Mouse (Mus musculus) cerebellum, postnatal 36 days (tissue): ENCODE results near the gene St6galnac3.
"Not testable (repeated sequence)": the region's sequence is repeated elsewhere in the genome, so short reads cannot be mapped to it uniquely, and the experiment has no call there.

ENCODE experiments used
- DNase-seq, 2 experiments: peaks; one replicate each; pipeline ENCODE4 v3.0.0; 2021 to 2022; ENCODE audit warnings: mixed read lengths in 2 of 2

St6galnac3 gene

DNA sequence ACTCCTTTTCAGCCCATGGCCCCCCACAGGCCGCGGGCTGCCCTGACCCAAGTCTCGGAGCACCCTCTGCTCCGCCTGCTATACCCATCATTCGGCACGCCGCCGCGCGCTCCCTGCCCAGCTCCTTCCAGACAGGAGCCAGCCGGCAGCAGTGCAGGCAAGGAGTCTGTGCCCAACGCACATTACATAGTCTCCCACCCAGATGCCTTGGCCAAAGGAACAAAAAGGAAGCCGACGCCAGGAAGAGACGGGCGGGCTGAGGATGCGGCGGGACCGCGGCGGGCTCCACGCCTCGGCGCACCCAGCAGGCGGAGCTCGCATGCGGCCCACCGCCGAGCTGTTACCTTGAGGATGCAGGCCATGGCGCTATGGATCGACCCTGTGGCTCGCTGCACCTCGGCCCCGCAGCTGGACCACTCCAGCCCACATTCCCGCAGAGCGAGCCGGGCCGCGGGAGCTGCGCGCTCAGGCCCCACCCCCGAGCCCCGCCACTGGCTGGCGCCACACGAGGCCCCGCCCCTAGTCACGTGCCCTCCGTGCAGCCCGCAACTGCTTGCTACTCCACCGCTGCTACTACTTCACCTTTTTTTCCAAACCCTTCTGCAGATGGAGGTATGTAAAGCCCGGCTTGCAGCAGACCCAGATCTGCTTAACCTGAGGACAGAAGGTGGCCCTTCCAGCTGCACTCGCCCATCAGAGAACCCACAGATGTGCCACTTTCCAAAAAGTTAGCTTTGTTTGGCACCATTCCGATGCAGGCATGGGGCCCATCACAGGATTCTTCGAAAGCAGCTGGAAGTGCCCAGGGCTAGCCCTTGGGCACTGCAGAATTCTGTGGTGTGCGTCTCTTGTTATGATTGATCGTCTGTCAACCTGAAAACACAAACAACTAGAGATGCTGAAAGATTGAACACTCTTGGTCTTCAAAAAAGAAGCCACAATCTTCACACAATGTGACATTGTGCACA is at the start of gene St6galnac3:
Gene St6galnac3, minus strand, starts transcription at position 474 of the 968 bp plus-strand sequence.
- peak; percentile 70 to 81 for DNase-seq

DNA sequence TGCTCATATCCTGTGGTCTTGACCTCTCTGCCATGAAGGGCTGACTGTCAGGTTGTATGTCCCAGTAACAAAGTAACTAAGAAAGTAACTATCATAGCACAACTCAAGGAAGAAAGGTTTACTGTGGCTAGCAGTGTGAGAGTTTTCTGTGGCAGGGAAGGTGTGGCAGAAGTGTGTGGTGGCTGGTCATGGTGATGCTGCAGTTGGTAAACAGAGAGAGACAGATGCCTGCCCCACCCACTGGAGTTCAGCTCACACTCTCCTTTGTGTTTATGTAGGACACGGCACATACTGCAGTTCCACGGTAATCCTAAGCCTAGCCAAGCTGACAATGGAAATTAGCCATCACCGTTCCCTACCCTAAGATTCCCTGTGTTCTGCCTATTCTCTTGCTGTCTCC is 49.6 kb upstream of the St6galnac3 start:
- no peak for DNase-seq

DNA sequence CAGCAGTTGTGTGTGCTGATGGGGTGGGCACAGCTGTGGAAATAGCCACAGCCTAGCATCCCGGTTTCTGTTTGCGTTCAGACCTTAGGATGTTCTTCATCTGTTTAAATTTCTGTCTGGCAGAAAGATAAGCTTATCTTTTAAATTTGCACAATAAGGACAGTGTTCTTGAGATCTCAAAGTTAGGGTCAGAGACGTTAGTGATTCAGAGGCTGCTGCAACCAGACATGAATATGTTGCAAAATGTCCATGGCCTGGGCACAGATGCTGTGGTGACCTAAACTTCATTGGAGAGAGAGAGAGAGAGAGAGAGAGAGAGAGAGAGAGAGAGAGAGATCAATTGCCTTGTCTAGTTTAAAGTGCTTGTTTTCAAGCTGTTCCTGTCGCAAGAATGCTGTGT is 46.5 kb upstream of the St6galnac3 start:
- DNase-seq, result no peak

DNA sequence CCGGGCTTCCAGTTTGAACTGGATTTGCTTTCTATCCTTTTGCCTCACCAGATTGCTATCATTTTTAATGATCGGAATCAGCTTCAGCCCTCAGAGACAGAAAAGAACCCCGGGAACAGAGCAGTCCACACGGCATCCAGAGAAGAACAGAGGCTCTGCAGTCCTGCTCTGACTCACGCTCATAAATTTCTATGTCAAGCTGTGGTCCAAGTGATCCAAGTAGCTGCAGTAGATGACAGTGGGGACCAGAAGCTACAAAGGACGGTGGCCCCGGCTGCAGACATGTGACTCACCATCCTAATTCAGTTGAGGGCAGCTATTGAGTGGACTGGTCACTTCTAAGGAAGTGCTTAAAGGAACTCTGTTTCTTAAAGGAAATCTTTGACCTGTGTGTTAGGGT is 45.6 kb upstream of the St6galnac3 start:
- DNase-seq, result no peak

DNA sequence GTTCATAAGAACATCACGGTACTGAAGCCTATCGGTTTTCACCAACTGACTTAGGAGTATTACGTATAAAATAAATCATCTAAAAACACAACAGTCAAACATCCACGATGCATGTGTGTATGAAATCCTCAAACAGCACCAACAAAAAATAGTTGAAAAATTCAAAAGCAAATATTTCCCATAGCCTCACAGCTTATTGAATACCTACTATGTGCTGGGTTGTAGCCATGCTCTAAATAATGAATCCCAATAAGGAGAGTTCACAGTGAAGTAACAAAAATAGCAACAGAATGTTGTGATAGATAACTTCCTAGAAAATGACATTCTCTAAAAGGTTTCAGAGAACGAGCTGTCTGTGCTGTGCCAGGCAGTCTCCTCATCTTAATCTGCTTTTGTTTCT is 44.2 kb upstream of the St6galnac3 start:
- no peak for DNase-seq

DNA sequence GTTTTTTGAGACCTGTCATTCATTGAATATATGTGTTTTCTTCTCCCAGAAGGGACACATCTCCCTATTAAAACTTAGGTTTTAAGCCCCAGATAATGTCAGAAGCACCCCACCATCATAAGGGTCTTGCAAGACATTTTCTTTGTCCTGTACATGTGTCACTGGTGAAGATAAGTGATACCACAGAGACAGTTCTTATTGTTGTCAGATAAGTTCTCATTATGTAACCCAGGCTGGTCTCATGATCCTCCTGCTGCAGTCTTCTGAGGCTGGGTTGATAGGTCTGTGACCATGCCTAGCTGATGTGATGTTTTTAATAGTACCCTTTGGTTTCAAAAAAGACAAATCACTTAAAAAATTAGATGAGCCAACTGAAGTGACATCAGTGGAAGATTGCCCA is 40.2 kb upstream of the St6galnac3 start:
- DNase-seq, result no peak

DNA sequence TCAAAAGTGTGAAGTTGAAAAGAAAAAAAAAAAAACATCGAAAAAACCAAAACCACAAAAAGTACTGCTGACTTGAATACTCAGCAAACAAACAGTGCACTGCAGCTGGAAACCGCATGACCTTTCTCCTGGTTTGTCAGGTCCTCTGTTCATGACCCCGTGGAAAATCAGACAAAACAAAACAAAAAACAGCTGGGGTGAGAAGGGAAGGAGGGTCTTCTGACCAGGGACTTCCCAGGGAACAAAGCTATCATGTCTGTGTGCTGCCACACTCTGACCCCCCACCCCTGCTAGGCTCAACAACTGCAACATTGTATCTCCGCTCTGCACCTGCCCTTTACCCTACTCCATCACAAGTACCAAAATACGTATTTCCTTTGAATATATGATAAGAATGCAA is 39.8 kb upstream of the St6galnac3 start:
- no peak for DNase-seq

DNA sequence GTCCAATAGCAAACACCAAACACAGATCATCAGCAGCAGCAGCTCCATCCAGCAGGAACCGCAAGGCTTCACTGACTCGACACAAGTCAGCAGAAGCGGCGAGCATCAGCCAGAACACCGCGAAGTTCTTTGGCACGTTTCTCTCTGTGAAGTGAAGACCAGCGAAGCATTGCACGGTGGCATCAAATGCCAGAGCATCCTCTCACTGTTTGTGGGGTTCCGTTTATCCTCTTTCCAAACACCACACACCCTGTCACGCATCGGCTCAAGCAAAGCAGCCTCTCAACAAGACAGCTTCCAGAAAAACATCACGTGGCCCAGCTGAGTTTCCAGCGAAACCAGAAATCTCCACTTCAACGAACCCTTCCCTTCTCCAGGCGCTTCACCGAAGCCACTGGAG is 36.2 kb upstream of the St6galnac3 start:
- DNase-seq, result no peak

DNA sequence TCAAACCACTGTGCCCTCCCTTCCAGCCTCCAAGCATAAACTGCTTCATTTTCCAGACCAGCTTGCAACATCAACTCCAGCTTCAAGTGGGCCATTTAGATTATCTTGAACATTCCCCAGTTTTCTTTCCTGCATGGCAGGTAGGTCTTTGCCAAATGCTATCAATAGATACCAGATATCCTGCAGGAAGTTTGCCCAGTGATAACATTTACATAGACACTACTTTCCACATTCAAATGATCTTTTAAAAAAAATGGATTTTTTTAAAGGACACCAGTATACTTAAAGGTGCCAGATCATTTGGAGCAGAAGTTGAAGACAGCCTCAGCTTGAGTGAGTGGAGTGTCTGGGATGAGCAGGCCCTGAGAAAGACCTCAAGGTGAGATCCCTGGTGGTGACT is 34.3 kb upstream of the St6galnac3 start:
- no peak for DNase-seq

DNA sequence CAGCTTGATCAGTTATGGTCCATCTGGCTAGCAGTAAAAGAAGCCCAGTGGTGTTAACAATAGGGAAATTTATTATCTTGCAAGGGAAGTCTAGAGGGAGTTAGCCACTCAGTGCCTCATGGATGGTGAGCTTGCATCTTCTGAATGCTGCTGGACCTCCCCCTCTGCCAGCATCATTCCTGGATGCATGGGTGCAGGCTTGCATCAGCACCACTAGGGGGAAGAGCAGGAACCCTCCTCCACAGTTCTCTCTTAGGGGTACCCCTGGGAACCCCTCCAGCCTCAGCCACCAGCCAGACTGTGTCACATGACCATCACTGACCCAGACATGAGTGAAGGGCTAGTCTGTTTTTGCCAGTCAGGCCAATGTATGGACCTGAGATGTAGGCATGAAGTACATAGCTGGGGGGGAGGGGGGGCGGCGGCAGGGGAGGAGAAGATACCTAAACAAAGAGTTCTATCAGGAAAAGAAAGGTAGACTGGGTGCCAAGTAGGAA is 31.6 kb upstream of the St6galnac3 start:
- DNase-seq, result no peak

DNA sequence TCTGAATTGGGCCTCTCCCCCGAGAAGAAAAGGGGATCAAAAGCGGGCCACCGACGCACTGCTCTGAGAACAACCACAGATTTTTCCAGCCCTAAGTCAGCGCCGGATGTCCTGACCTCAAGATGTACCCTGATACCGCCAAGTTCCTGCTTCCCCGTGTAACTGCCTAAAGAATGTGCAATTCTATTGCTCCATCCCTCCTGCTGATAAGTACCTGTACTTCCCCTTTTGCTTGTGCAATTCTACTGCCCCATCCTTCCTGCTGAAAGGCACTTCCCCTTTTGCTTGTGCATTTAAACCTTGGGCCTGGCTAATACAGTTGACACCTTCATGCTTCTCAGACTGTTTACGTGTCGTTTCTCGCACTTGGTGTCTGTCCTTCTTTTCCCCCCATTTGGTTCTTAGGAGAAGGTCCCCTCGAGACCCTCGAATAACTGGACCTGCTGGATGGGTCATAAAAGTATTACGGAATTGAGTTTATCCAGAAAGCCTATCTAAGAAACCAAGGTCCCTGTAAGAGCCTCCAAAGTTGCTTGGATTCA is 30.9 kb upstream of the St6galnac3 start:
- DNase-seq, result not testable (repeated sequence)

DNA sequence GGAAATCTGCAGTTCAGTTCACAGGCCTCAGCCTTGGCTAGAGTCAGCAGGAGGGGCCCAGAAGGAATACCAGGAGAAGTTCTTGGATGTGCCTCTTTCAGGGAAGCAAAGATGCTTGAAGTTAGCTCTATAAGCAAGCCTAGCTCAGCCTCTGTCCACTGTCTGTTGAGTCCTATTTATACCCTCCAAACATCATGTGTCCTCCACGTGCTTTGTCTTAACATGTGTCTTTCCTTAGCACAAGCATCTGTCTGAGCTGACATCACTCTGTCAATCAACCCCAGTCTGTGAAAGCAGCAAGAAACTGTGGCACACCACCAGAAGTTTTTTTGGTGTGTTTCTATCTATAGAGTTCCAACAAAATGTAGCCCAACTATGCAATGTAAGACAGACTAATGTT is 26.5 kb upstream of the St6galnac3 start:
- no peak for DNase-seq

DNA sequence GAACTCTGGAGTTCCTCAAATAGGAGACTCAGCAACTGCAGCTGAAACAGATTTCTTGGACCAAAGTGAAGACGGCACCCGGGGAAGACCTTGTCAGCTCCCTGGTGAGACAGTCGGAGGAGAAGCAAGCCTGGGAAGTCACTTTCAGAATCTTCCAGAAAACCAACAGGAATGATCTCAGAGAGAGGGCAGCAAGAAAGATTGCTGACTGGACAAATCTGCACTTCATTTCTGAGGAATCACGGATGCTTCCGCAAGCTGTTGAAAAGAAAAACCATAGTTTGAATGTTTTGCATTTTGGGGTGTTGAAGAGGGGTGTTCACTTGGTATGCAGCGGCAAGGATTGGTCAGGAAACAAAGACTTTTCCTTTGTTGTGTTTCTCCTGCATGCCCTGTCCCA is 24.4 kb upstream of the St6galnac3 start:
- DNase-seq, result no peak

DNA sequence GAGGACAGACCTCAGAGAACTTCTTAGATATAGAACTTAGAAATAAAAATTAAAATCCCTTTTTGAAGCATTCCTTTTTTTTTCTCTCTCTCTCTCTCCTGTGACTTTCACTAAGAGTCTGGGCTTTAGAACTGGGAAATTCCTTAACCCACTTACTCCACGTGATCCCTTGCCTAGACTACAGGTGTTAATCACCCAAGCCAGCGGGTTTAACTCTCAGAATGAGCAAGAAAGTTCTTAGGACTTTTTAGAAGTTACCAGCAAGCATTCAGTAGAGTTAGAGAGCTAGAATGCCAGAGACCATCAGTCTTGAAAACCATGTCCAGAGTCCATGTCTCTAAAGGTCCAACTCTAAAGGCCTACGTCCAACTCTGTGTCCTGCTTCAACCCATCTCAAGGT is 23.3 kb upstream of the St6galnac3 start:
- no peak for DNase-seq

DNA sequence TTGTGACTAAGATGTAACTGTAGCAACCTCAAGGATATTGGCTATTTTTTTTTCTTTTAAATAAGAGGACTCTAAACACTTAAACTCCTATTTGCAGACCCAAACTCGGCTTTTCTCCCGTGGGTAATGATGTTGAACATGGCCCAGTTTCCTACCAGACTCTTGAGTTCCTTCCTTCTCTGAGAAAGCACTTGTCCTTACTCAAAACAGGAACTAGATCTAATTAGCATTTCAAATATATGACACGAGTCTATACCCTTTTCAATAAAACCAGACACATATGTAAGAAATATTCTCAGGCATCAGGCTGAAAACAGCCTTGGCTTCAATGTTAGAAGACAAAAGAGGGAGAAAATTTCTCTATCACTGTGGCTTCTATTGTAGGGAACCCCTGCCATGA is 20.1 kb upstream of the St6galnac3 start:
- no peak for DNase-seq

DNA sequence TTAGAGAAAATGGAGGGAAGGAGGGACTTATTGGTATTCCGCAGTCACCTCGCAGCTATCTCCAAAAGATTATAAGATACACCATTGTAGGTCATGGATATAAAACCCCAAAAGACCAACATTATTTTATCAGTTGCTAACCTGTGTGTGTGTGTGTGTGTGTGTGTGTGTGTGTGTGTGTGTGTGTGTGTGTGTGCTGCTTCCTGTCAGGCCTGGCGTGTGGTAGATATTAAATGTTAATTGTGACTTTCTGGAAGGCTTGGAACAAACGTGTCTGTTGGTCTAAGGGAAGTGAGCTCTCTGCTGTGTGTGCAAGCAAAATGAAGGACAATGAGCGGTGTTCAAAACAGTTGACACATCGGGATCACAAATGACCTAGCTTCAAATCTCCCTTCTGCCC is 19.5 kb upstream of the St6galnac3 start:
- DNase-seq, result no peak

DNA sequence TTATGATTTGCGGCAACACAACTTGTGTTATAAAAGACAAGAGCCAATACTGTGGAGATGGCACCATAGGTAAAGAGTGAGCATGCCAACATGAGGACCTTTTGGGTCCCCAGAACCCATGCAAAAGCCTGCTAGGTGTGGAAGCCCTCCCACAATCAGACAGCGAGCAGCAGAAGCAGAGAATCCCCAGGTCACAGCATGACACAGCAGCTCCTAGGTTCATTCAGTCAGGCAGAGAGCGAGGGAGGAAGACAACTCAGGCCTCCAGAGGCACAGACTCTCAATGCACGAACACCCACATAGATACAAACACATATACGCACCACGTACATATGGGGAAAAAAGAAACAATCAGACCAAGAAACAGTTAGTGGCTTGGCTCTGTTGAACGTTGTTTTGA is 16.8 kb upstream of the St6galnac3 start:
- DNase-seq, result no peak

DNA sequence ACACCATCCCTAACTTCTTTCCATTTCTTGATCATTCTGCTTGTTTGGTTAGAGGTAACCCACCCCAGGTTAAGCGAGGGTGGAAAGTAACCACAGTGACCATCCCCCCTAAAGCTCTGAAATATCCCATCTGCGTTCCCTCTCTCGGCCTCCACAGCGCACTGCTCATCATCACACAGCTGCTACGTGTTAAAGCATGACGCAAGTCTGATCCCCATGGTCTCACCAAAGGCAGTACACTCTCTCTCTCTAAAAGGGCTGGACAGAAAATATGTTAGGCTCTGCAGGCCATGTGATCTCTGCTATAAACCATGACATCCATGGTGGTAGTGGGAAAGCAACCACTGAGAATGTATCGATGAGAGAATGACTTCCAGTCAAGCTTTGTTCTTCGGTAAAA is 14.4 kb upstream of the St6galnac3 start:
- no peak for DNase-seq

DNA sequence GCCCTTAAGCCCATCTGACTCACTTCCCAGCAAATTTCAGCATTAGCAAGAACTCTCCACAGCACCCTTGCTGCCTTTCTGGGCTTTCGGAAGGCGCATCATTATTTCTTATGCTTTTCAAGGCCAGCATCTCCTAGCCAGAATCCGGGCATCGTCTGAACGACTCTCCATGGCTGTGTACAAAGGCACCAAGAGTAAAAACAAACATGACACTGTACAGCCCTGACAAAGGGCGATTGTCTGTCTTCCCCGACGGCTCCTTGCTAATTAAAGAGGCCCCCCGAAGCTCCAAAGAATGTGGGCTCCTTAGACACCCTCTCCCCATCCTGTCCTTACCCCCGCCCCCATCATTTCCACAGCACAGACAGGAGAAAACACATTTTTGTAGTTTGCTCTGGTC is 13.4 kb upstream of the St6galnac3 start:
- no peak for DNase-seq

DNA sequence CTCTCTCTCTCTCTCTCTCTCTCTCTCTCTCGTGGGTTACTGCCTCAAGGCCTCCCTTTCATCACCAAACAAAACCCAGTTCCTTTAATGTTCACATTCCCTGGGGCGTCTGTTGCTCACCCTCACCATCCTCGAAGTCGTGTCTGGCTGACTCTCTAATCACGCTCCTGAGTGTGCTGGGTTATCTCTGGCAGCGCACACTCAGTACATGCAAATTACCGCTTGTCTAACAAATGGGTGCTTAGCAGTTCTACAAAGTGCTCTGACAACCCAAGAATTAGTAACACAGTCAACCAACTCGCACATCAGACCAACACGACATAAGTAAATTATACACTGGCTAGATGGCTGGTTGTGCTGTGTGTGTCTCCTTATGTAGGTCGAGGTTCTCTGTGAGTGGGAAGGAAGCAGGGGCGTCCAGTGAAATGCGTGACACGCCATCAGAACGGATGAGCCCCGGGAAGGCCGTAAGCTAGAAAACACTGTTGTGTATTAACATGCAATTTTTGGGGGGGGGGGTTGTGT is 11.8 kb upstream of the St6galnac3 start:
- no peak for DNase-seq

DNA sequence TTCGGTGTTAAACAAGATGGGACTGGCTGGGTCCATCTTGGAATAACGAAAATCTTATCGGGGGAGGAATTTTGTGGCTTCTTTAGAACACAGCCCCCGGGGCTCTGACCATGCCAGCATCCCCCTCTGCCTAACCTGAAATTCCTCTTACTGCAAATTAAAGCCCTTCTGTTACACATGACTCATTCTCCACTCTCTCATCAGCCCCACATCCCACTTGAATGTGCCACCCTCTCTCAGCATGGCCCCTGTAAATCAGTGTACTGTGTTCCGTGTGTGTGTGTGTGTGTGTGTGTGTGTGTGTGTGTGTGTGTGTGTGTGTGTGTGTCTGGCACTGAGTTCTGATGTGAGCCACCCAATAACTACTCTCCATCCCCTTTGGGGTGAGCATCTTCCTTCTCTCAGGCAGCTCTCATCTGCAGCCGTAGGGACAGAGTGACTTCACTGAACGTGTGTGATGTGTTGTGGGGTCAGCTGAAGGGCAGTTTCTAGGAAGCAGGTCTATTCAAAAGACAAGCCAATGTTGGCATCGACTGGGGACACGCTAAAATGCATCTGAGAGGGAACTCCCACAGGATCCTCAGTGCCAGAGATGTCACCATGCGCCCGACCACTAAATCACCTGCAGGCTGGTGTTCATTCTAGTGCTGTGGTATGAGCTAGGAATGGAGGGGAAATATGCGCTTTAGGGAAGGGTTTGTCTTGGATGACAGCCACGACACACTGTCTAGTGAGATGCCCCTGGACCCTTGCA is 11.0 kb upstream of the St6galnac3 start:
- DNase-seq, result no peak

DNA sequence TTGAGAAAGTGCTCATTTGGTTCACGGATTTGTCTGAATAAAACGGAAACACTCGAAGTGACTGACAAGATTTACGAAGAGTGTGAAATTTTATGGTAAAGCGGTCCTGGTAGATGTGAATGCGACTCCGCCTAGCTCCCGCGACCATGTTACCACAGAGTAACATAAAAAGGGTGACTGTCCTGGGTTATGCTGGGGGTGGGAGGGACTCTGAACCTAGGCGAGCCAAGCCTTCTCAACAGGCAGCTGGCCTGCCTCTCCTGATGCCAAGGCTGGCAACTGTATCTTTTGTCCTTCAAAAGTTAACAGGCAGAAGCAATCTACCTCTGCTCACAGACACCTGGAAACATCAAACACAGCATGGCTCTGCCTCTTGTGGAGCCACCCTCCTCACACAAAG is 9.8 kb upstream of the St6galnac3 start:
- no peak for DNase-seq
